Mouse (Mus musculus) hindlimb bud, embryonic 11.5 days (tissue): ENCODE data around the gene Masp1.

ENCODE experiments used
- DNase-seq: peaks from one replicate; pipeline ENCODE4 v3.0.0-alpha.2; 2012; ENCODE audit warnings: low read depth, low spot score; ENCODE audit errors: extremely low spot score

Gene Masp1

GRCm38 (mm10) chr16:23463671-23464347 is 56.8 kb downstream of the Masp1 start:
- no peak for DNase-seq

- DNase-seq, result no peak
Measured at GRCm38 (mm10) chr16:23458906-23459588, 61.6 kb downstream of the Masp1 start.

- DNase-seq, result no peak
Measured at GRCm38 (mm10) chr16:23457338-23457737, 63.3 kb downstream of the Masp1 start.

- DNase-seq, result no peak
Measured at GRCm38 (mm10) chr16:23456534-23456933, 64.1 kb downstream of the Masp1 start.

- no peak for DNase-seq
Measured at GRCm38 (mm10) chr16:23454376-23454775, 66.2 kb downstream of the Masp1 start.

- DNase-seq, result peak; percentile 31
Measured at GRCm38 (mm10) chr16:23452476-23452875, 68.1 kb downstream of the Masp1 start.

- no peak for DNase-seq
Measured at GRCm38 (mm10) chr16:23450816-23451215, 69.8 kb downstream of the Masp1 start.

- no peak for DNase-seq
Measured at GRCm38 (mm10) chr16:23449946-23450345, 70.7 kb downstream of the Masp1 start.

GRCm38 (mm10) chr16:23444231-23444630 is 76.4 kb downstream of the Masp1 start:
- DNase-seq, result no peak

GRCm38 (mm10) chr16:23437404-23438166 is 83.0 kb downstream of the Masp1 start:
- DNase-seq, result no peak

GRCm38 (mm10) chr16:23429991-23430390 is 90.6 kb downstream of the Masp1 start:
- DNase-seq, result no peak

GRCm38 (mm10) chr16:23428647-23429319 is 91.8 kb downstream of the Masp1 start, which contains the start of gene Rtp1:
Gene Rtp1 (plus strand): TSS chr16:23429133.
- DNase-seq, result no peak

- DNase-seq, result no peak
Measured at GRCm38 (mm10) chr16:23427701-23428100, 92.9 kb downstream of the Masp1 start.

GRCm38 (mm10) chr16:23423825-23424224 is 96.8 kb downstream of the Masp1 start:
- no peak for DNase-seq

GRCm38 (mm10) chr16:23419565-23420085 is 101.0 kb downstream of the Masp1 start:
- DNase-seq, result no peak

- DNase-seq, result no peak
Measured at GRCm38 (mm10) chr16:23417456-23418240, 103.0 kb downstream of the Masp1 start.

- no peak for DNase-seq
Measured at GRCm38 (mm10) chr16:23416657-23417293, 103.8 kb downstream of the Masp1 start.

- DNase-seq, result no peak
Measured at GRCm38 (mm10) chr16:23416261-23416656, 104.4 kb downstream of the Masp1 start.

- no peak for DNase-seq
Measured at GRCm38 (mm10) chr16:23412930-23413329, 107.7 kb downstream of the Masp1 start.
